Mouse (Mus musculus) ES-Bruce4 (cell line): ENCODE measurements around the gene Tmem30b.

Source experiments
- CTCF ChIP-seq: IDR thresholded peaks from one replicate; pipeline ENCODE4 v1.8.1; 2011; ENCODE audit warnings: low read depth, low read length
- EP300 ChIP-seq: IDR thresholded peaks from 2 replicates; pipeline ENCODE4 v1.6.1; 2011; ENCODE audit warnings: low read depth, low read length; ENCODE audit not compliant: insufficient read depth
- POLR2A ChIP-seq: IDR thresholded peaks from one replicate; pipeline ENCODE4 v1.8.1; 2011; ENCODE audit warnings: low read length; ENCODE audit not compliant: insufficient read depth

- no peak for TF ChIP-seq CTCF
- no peak for TF ChIP-seq POLR2A
- TF ChIP-seq EP300 = no peak
These were observed 39.1 kb upstream of the Tmem30b start for GRCm38 (mm10) chr12:73585241-73585801.
